Comparison of ENCODE assay signal across 22 mouse cellular contexts in the genomic region with DNA sequence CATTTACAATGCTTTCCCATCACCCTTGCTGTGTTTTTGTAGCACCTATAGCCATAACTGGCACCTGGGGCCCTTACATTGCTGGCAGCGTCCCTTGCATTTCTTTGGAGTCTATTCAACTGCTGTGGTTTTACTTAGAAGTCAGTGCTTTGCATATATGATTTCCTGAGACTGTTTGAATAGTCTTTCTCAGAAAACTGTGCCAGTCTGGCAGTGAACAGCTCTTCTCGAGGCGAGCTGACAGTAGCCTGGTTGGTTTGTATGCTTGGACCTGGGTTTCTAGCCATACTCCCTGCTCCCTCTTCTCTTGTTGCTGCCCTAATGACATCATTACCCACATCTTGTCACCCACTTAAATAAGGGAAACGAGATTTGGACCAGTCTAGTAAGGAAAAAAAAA.
A peak's percentile ranks its signal among the peaks of the same experiment; 100 is the strongest.
DNase-seq lines count a peak whose midpoint lies in the region; ATAC-seq and TF ChIP-seq lines count a peak whose summit lies in the region.
"Had no signal": no experiment of that assay in that cellular context is flagged by ENCODE, and none has a peak within 500 bp of the region (broad histone marks: within the 10 kb centered on the region; RNA-seq: fewer than 3 reads in every experiment).

No protein-coding gene starts in this region.

- ATAC-seq in CD4-positive, CD25-positive, alpha-beta regulatory T cell, adult 4 months = peak; percentile 69

- no peak overlapping the region for H3K4me3 ChIP-seq in left cerebral cortex, adult 2 months
- H3K4me3 ChIP-seq: gastrocnemius, adult 2 months; heart, embryonic 10.5 days; hindbrain, embryonic 12.5 days; limb, embryonic 13.5 days; lung, embryonic 15.5 days; midbrain, embryonic 12.5 days; neural tube, embryonic 13.5 days had no signal

- DNase-seq in left cerebral cortex, adult 2 months (ENCODE audit: extremely low spot score in 1 of 2, low spot score in 2 of 2) = no peak
- DNase-seq in left cerebral cortex, adult 8-10 months (ENCODE audit: low spot score in 2 of 2) = no peak
- DNase-seq in brain, embryonic 14.5 days (ENCODE audit: low read depth) = peak; percentile 45
- DNase-seq in lung, postnatal 10 days = no peak
- no peak for DNase-seq in urinary bladder, adult 2 months (ENCODE audit: low spot score)
- no peak for DNase-seq in adrenal gland, adult 18-20 months (ENCODE audit: low spot score in 2 of 2)
- DNase-seq: adrenal gland, adult 8-10 months; cerebellum, adult 11 months; cerebellum, postnatal 10 days; gastrocnemius, adult 2 months; kidney, postnatal 36 days; layer of hippocampus, adult 9-11 months; right cerebral cortex, adult 18-20 months had no signal

- H3K27ac ChIP-seq in left cerebral cortex, adult 2 months = peak overlapping the region; percentile 68
- H3K27ac ChIP-seq: gastrocnemius, adult 2 months; heart, embryonic 10.5 days; hindbrain, embryonic 12.5 days; limb, embryonic 13.5 days; liver, embryonic 14.5 days; lung, embryonic 15.5 days; midbrain, embryonic 12.5 days; neural tube, embryonic 13.5 days; stomach, postnatal 0 days had no signal

- TF ChIP-seq CTCF in left cerebral cortex, adult 2 months (IDR thresholded peaks at IDR 0.05) = no peak
- no peak for TF ChIP-seq CTCF in brain, embryonic 14.5 days (IDR thresholded peaks at IDR 0.05; ENCODE audit: borderline replicate concordance, extremely low read depth, insufficient read depth, insufficient read length)

- TF ChIP-seq POLR2A in brain, embryonic 14.5 days (IDR thresholded peaks at IDR 0.05; ENCODE audit: borderline replicate concordance, extremely low read depth, insufficient read depth, insufficient read length, poor library complexity, severe bottlenecking) = no peak

- intact Hi-C loops in left cerebral cortex, adult 2 months (cut with DNase I) = no loop called here
